In the genomic region with DNA sequence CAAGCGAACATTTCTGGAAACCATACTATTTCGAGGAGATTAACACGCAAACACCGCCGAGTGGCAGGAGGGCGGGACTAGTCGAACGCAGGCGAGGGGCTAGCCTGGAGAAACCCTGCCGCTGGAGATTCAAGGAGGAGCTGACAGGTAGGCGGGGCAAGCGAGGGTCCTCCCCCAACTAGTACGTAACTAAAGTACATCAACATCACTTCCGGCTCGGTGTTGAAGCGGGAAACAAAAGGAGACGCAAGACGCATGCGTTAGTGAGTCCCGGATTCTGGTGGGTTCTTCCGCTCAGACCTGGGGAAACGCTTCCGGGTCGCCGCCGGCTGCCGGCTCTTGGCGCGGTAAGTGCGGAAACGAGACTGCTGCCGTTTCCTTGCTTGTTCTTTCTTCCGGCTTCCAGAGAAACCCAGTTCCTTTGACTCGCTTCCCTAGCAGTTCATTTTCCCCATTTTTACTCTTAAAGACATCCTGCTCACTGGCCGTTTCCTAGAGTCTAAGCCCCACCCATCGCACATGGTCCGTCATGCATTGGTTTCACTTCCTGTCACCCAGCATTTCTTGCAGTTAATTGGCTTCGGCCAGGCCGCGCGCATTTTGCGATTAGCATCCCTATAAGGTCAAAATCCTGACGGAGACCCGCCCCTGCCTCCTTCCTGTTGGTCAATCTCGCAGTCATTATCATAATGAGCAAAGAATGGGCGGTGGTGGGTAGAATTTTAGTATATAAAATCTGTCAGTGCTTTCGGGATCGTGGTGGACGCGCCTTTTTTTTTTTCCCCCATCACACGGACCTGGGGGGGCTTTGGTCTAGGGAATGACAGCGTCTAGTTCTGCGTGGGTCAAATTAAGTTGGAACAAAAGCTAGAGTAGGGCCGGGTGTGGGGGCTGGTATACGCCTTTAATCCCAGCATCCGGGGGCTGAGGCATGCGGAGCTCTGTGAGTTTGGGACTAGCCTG, we compare ENCODE assay signal across 8 mouse cellular contexts. TPM values are rescaled to one million over a fixed set of nuclear protein-coding genes. Genes with fewer than 3 reads are reported as not detected.
DNase-seq lines count a peak whose midpoint lies in the region; ATAC-seq lines count a peak whose summit lies in the region.

No protein-coding gene starts in this region.

- DNase-seq in T-cell, adult 2 months (ENCODE audit: low spot score): peak; percentile 98
- peak; percentile 95 to 96 for DNase-seq in cerebellum, postnatal 36 days
- DNase-seq in frontal cortex, postnatal 36 days (ENCODE audit: low spot score in 2 of 2): peak; percentile 95 to 99
- peak; percentile 98 for DNase-seq in left cerebral cortex, adult 11 months (ENCODE audit: low spot score)
- peak; percentile 97 to 98 for DNase-seq in lung, postnatal 4 days
- peak; percentile 96 for DNase-seq in retina, postnatal 7 days (ENCODE audit: low read depth, low spot score)
- DNase-seq in urinary bladder, adult 2 months (ENCODE audit: low spot score): peak; percentile 84

- H3K36me3 ChIP-seq in hindbrain, embryonic 15.5 days: no peaks in the 10 kb centered on the region

- H3K4me1 ChIP-seq in hindbrain, embryonic 15.5 days (replicated peaks): peaks cover 18% of the 10 kb centered on the region

- H3K27me3 ChIP-seq in hindbrain, embryonic 15.5 days: no peaks in the 10 kb centered on the region

- H3K27ac ChIP-seq in hindbrain, embryonic 15.5 days (replicated peaks): peak overlapping the region; percentile 90

- H3K4me3 ChIP-seq in hindbrain, embryonic 15.5 days: peak overlapping the region; percentile 51

- no peaks in the 10 kb centered on the region for H3K9me3 ChIP-seq in hindbrain, embryonic 15.5 days

- WGBS in hindbrain, embryonic 15.5 days: under 1% methylated on average over 57 of the region's 57 CpGs

- peak; percentile 98 for ATAC-seq in hindbrain, embryonic 15.5 days (ENCODE audit: low FRiP score, low read depth)

- H3K9ac ChIP-seq in hindbrain, embryonic 15.5 days: peak overlapping the region; percentile 48

- H3K4me2 ChIP-seq in hindbrain, embryonic 15.5 days: peak overlapping the region; percentile 61

RNA-seq across cellular contexts. Expression of gene Lamtor1, which starts 9.3 kb away (rescaled TPM):
- 155 and 165 TPM in 2 replicates for polyA plus RNA-seq in hindbrain, embryonic 15.5 days (2015; fragmentation: Nextera tagmentation; extraction: Ambion mirVana)
- 132 and 149 TPM in 2 replicates for polyA plus RNA-seq in urinary bladder, adult 2 months (2012; rRNA removed)

RNA-seq across cellular contexts. Expression of gene Tomt, which starts 9.8 kb away (rescaled TPM):
- 0.45 and 0.49 TPM in 2 replicates for polyA plus RNA-seq in hindbrain, embryonic 15.5 days (2015; fragmentation: Nextera tagmentation; extraction: Ambion mirVana)
- 0.12 and 0.23 TPM in 2 replicates for polyA plus RNA-seq in urinary bladder, adult 2 months (2012; rRNA removed)

RNA-seq across cellular contexts. Expression of gene Folr1, which starts 25.8 kb away (rescaled TPM):
- polyA plus RNA-seq in hindbrain, embryonic 15.5 days (2015; fragmentation: Nextera tagmentation; extraction: Ambion mirVana): 29.8 and 51.4 TPM in 2 replicates
- 0.72 and 2.7 TPM in 2 replicates for polyA plus RNA-seq in urinary bladder, adult 2 months (2012; rRNA removed)

RNA-seq across cellular contexts. Expression of gene Anapc15, which starts 32.9 kb away (rescaled TPM):
- polyA plus RNA-seq in hindbrain, embryonic 15.5 days (2015; fragmentation: Nextera tagmentation; extraction: Ambion mirVana): 72.9 and 77.5 TPM in 2 replicates
- polyA plus RNA-seq in urinary bladder, adult 2 months (2012; rRNA removed): 41.6 and 47.8 TPM in 2 replicates

RNA-seq across cellular contexts. Expression of gene Lrrc51, which starts 37.3 kb away (rescaled TPM):
- polyA plus RNA-seq in hindbrain, embryonic 15.5 days (2015; fragmentation: Nextera tagmentation; extraction: Ambion mirVana): 12.5 and 15.2 TPM in 2 replicates
- 25.7 and 34.4 TPM in 2 replicates for polyA plus RNA-seq in urinary bladder, adult 2 months (2012; rRNA removed)

Comparison
In these comparisons a context has a peak if more than half of its experiments do, and no peak if none do; other contexts are left out.
1. Peak in every context shown above with its lines: DNase-seq, ATAC-seq, H3K4me3 ChIP-seq and H3K27ac ChIP-seq.